Mouse (Mus musculus) liver, embryonic 16.5 days (tissue): ENCODE data around the gene Vsir. TPM values are rescaled to one million over a fixed set of nuclear protein-coding genes. Genes with fewer than 3 reads are reported as not detected.
A peak's percentile ranks its signal among the peaks of the same experiment; 100 is the strongest.

Experiments
- ATAC-seq: fragments of 200-750 bp; cut with Nextera tagmentation; 2 replicates; pipeline ENCODE4 v1.8.0; 2017; ENCODE audit warnings: low read depth, mild to moderate bottlenecking, moderate number of reproducible peaks, moderate library complexity
- H3K27ac ChIP-seq: fragments of 300-500 bp; sonication (generic); 2 replicates; pipeline ENCODE4 v1.5.1; 2014; ENCODE audit warnings: mild to moderate bottlenecking, low read length
- H3K27me3 ChIP-seq: fragments of 300-500 bp; sonication (generic); 2 replicates; pipeline ENCODE4 v1.6.1; 2014; ENCODE audit warnings: low read depth, low read length, mixed read lengths; ENCODE audit not compliant: control insufficient read depth, insufficient read depth
- H3K36me3 ChIP-seq: fragments of 300-500 bp; sonication (generic); 2 replicates; pipeline ENCODE4 v1.6.1; 2014; ENCODE audit warnings: mild to moderate bottlenecking; ENCODE audit not compliant: control insufficient read depth, insufficient read depth
- H3K4me1 ChIP-seq: fragments of 300-500 bp; sonication (generic); 2 replicates; pipeline ENCODE4 v1.6.1; 2014; ENCODE audit warnings: low read depth, low read length, mixed read lengths; ENCODE audit not compliant: control insufficient read depth
- H3K4me2 ChIP-seq: fragments of 300-500 bp; sonication (generic); 2 replicates; pipeline ENCODE4 v1.6.1; 2014; ENCODE audit warnings: low read depth, low read length, mixed read lengths
- H3K4me3 ChIP-seq: fragments of 300-500 bp; sonication (generic); 2 replicates; pipeline ENCODE4 v1.5.1; 2014; ENCODE audit warnings: low read depth, mild to moderate bottlenecking, low read length
- H3K9ac ChIP-seq: fragments of 300-500 bp; sonication (generic); 2 replicates; pipeline ENCODE4 v1.6.1; 2014; ENCODE audit warnings: low read depth, low read length
- H3K9me3 ChIP-seq: fragments of 300-500 bp; sonication (generic); replicated peaks from 2 replicates; pipeline ENCODE4 v1.6.1; 2016; ENCODE audit warnings: low read length; ENCODE audit not compliant: control insufficient read depth
- WGBS: fragments of 180-500 bp; shearing (Covaris S2); extraction: QIAGEN DNeasy Blood & Tissue Kit; methylation state at CpG from one replicate; pipeline ENCODE4 v1.1.7; 2014; ENCODE audit not compliant: insufficient replicate concordance; 5-methylcytosine and 5-hydroxymethylcytosine counted together
- polyA plus RNA-seq: library from polyadenylated mRNA; unstranded; fragments of >200 nt; fragmentation: Nextera tagmentation; extraction: Ambion mirVana; gene quantifications from 2 replicates; pipeline ENCODE4 v1.2.1, GENCODE M21; 2015

Vsir gene
- polyA plus RNA-seq, 1 experiment from 2014 or later = 11.9 TPM

DNA sequence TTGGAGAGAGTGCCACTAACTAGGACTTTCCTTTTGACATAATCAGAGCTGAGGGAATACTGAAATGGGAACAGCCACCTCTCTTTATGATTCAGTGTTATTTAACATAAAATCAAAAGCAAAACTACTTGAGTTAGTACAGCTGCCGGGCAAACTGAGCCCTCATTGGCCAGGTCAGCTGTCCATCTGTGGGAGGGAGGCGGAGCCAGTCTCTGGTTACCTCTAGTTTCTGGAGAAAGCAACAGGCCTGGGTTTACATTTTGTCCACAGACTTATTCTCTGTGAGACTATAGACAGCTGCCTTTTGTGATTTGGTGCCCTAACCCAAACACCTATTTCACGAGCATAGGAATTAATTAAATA, 4.1 kb downstream of the Vsir start:
- H3K4me1 ChIP-seq = peaks cover 60% of the 10 kb centered on the region
- H3K27me3 ChIP-seq = no peaks in the 10 kb centered on the region
- 12% methylated on average over 3 of the region's 3 CpGs for WGBS
- 0 out of 2 replicates have a peak, but pooled peaks have one; percentile 20 for ATAC-seq
- H3K27ac ChIP-seq = peak overlapping the region; percentile 34
- H3K4me2 ChIP-seq = peak overlapping the region; percentile 83
- peak overlapping the region; percentile 39 for H3K9ac ChIP-seq
- no peaks in the 10 kb centered on the region for H3K9me3 ChIP-seq
- peak overlapping the region; percentile 78 for H3K4me3 ChIP-seq
- H3K36me3 ChIP-seq = no peaks in the 10 kb centered on the region

DNA sequence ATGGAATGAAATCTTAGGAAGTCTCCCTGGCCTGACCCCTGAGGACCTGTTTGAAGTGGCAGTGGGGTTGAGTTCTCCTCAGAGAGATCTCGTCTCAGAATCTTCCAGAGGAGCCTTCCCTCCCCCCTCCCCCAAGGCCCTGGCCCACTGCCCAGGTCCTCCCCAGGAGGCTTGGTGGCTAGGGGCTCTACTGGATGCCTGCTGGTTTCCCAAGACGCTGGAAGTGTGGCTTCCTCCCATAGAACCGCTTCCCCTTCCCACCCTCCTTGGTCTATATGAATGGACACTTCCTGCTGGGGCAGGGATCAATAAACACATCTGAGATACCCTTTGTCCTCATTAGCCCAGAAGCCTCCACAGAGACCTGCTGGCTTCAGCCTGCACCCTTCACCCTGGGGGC, 4.6 kb downstream of the Vsir start:
- peak overlapping the region; percentile 78; the same call in 1 of the 2 replicates for H3K4me3 ChIP-seq
- no peaks in the 10 kb centered on the region for H3K9me3 ChIP-seq
- peak overlapping the region; percentile 39 for H3K9ac ChIP-seq
- H3K4me1 ChIP-seq = peaks cover 56% of the 10 kb centered on the region
- 29% methylated on average over 3 of the region's 3 CpGs for WGBS
- H3K27ac ChIP-seq = peak overlapping the region; percentile 34
- peak overlapping the region; percentile 83 for H3K4me2 ChIP-seq
- no peak for ATAC-seq
- H3K27me3 ChIP-seq = no peaks in the 10 kb centered on the region
- no peaks in the 10 kb centered on the region for H3K36me3 ChIP-seq

DNA sequence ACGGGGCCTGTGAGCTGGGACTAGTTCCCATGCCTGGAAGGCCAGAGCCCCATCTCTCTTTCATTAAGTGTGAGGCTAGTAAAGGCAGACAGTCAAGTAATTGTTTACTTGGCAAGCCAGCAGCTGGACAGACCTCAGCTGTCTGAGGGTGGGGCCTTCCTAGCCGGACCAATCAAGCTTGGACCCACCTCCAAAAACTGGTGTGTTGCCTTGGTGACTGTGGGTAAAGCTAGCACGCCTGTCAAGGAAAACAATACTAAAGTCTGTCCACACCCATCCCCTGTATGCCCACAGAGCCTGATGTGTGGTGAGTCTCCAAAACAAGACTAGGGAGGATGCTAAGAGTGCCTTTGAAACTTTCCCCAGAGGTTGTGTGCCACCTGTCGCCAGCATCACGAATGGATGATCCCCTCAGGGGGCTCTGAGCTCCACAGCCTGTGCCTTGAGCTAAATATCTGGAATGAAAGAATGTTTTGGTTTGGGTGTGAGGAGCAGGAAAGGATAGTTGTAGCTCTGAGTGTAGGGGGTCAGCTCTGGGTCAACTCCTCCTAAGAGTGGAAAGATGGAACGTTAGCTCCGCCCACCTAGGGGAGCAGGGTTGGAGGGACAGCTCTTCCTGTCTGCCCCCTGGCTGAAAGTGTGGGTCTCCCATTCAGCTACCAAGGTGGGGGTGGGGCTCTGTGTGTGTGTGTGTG, 5.3 kb downstream of the Vsir start:
- ATAC-seq = peak; percentile 18; the same call in 1 of the 2 replicates
- Histone ChIP-seq H3K4me3 (no peak overlapping the region), H3K9me3 (no peaks in the 10 kb centered on the region), H3K4me2 (peak overlapping the region; percentile 83; the same call in 1 of the 2 replicates), H3K27me3 (no peaks in the 10 kb centered on the region), H3K27ac (peak overlapping the region; percentile 34; the same call in 1 of the 2 replicates), H3K36me3 (no peaks in the 10 kb centered on the region), H3K4me1 (peaks cover 50% of the 10 kb centered on the region), H3K9ac (no peak overlapping the region)
- WGBS = 31% methylated on average over 7 of the region's 7 CpGs

DNA sequence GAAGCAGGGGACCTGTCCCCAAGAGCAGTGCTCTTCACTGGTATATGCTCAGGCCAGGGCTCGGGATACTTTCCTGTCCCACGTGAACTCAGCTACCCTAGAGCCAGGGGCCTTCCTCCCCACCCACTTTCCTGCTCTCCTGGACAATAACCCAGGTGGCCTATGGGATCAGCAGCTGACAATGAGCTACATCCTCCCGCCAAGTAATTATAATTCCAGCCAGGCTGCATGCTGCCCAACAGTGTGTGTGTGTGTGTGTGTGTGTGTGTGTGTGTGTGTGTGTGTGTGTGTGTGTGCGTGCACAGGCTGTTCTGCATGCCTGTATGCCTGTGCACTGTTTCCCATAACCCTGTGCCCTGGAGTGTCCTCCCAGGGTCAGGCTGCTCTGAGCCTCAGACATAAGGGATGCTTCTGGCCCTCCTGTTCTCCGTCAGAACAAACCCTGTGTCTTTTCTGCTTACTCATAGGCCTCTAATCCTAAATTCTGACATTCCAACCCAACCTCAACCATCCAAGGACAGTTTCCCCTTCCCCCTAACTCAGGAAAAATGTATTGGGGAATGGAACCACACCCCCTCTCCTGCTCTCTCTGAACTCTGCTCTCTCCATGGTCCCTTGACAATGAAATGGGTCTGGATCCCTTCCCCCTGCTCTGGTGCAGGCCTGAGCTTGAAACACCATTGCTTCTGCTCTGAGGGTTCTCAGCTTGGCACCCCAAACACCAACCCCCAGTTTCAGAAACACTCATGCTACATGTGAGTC, 6.8 kb downstream of the Vsir start:
- Histone ChIP-seq H3K4me1 (peaks cover 36% of the 10 kb centered on the region), H3K9ac (no peak overlapping the region), H3K36me3 (no peaks in the 10 kb centered on the region), H3K27me3 (no peaks in the 10 kb centered on the region), H3K9me3 (no peaks in the 10 kb centered on the region), H3K4me2 (no peak overlapping the region), H3K27ac (no peak overlapping the region), H3K4me3 (no peak overlapping the region)
- WGBS = 65% methylated on average over 5 of the region's 5 CpGs
- no peak for ATAC-seq

- 77% methylated on average over 4 of the region's 4 CpGs for WGBS
- ATAC-seq = no peak
- Histone ChIP-seq H3K9me3 (no peaks in the 10 kb centered on the region), H3K9ac (no peak overlapping the region), H3K4me2 (no peak overlapping the region), H3K4me1 (peaks cover 30% of the 10 kb centered on the region), H3K36me3 (no peaks in the 10 kb centered on the region), H3K4me3 (no peak overlapping the region), H3K27ac (no peak overlapping the region), H3K27me3 (no peaks in the 10 kb centered on the region)
Measured at GRCm38 (mm10) chr10:60354003-60354325, 7.3 kb downstream of the Vsir start.

- Histone ChIP-seq H3K4me2 (no peak overlapping the region), H3K4me3 (no peak overlapping the region), H3K27me3 (no peaks in the 10 kb centered on the region), H3K4me1 (peaks cover 19% of the 10 kb centered on the region), H3K9me3 (no peaks in the 10 kb centered on the region), H3K9ac (no peak overlapping the region), H3K27ac (no peak overlapping the region), H3K36me3 (no peaks in the 10 kb centered on the region; the same call in 1 of the 2 replicates)
- 65% methylated on average over 11 of the region's 11 CpGs for WGBS
- ATAC-seq = no peak
Measured at GRCm38 (mm10) chr10:60354881-60355677, 8.4 kb downstream of the Vsir start.

DNA sequence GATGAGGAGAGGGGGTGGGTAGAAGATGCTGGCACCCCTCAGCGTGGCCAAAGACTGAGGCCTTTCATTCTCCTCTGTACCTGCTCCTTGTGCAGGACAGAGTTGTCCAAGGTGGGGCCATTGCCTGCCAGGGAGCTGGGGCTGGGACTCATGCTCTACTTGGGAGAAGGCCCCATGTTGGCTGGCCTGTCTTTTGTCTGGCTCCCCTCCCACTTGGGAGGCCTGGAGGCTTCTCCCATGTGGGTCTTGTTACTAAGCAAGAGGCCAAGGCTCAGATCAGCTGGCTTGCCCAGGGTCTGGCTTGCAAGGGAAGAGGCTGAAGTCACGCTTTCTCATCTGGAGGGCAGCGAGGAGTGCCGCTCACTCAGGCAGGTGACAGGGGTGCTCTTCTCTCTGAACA, 10.8 kb downstream of the Vsir start:
- Histone ChIP-seq H3K27me3 (no peaks in the 10 kb centered on the region), H3K27ac (no peak overlapping the region), H3K9ac (no peak overlapping the region), H3K36me3 (no peaks in the 10 kb centered on the region; the same call in 1 of the 2 replicates), H3K9me3 (no peaks in the 10 kb centered on the region), H3K4me2 (no peak overlapping the region), H3K4me3 (no peak overlapping the region), H3K4me1 (peaks cover 2% of the 10 kb centered on the region)
- WGBS = 78% methylated on average over 4 of the region's 4 CpGs
- ATAC-seq = no peak

DNA sequence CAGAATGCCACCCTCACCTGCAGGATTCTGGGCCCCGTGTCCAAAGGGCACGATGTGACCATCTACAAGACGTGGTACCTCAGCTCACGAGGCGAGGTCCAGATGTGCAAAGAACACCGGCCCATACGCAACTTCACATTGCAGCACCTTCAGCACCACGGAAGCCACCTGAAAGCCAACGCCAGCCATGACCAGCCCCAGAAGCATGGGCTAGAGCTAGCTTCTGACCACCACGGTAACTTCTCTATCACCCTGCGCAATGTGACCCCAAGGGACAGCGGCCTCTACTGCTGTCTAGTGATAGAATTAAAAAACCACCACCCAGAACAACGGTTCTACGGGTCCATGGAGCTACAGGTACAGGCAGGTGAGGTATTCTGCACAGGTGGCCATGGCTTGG, 11.2 kb downstream of the Vsir start:
- Histone ChIP-seq H3K9me3 (no peaks in the 10 kb centered on the region), H3K4me2 (no peak overlapping the region), H3K27me3 (no peaks in the 10 kb centered on the region), H3K4me1 (peaks cover 2% of the 10 kb centered on the region), H3K36me3 (no peaks in the 10 kb centered on the region; the same call in 1 of the 2 replicates), H3K4me3 (no peak overlapping the region), H3K9ac (no peak overlapping the region), H3K27ac (no peak overlapping the region)
- WGBS = 84% methylated on average over 14 of the region's 14 CpGs
- no peak for ATAC-seq
